Mouse (Mus musculus) left cerebral cortex, adult 2 months (tissue): ENCODE data around the gene Tnfsfm13. TPM values are rescaled to one million over a fixed set of nuclear protein-coding genes. Genes with fewer than 3 reads are reported as not detected.

Experiments used
- DNase-seq, 2 experiments: peaks; one replicate each; pipeline ENCODE4 v3.0.0; 2021 to 2022; ENCODE audit warnings: low spot score in 2 of 2, mixed read lengths in 1 of 2; ENCODE audit errors: extremely low spot score in 1 of 2
- H3K27ac ChIP-seq: fragments of 200-600 bp; 2 replicates; pipeline ENCODE4 v1.8.1; 2022
- H3K4me3 ChIP-seq: fragments of 200-600 bp; 2 replicates; pipeline ENCODE4 v1.8.1; 2022
- CTCF ChIP-seq: fragments of 200-600 bp; IDR thresholded peaks from 2 replicates; pipeline ENCODE4 v1.8.1; 2022; ENCODE audit warnings: antibody characterized with exemption, mild to moderate bottlenecking, moderate library complexity
- intact Hi-C: fragments of 180-260 bp; cut with DNase I; formaldehyde crosslinking; loops from one replicate; pipeline ENCODE4 v1.15.1; 2025
- total RNA-seq, 2 experiments: library from RNA; stranded (reverse); gene quantifications; 2 replicates each; pipeline ENCODE4 v1.2.3; 2021

Tnfsfm13 gene
- total RNA-seq, 2 experiments from 2014 or later: 1.4 to 1.9 TPM

- DNase-seq: peak; percentile 88 to 90
- peak overlapping the region; percentile 96 for H3K27ac ChIP-seq
- no peak for TF ChIP-seq CTCF
- H3K4me3 ChIP-seq: peak overlapping the region; percentile 75
- intact Hi-C loops: loop anchor here (1.0 kb wide), 1 partner anchor 87 kb away; the partner anchor contains the start of gene Polr2a
These were observed 24.8 kb downstream of the Tnfsfm13 start for GRCm38 (mm10) chr11:69670786-69671725.

GRCm38 (mm10) chr11:69666665-69667005 is 29.3 kb downstream of the Tnfsfm13 start:
- Histone ChIP-seq H3K4me3 (no peak overlapping the region), H3K27ac (no peak overlapping the region)
- intact Hi-C loops: loop anchor here (10.0 kb wide), 1 partner anchor 252 kb away; the partner anchor contains the start of gene Kdm6b
- TF ChIP-seq CTCF: no peak
- DNase-seq: no peak

- Histone ChIP-seq H3K27ac (peak within 1 kb of the TSS; percentile 55), H3K4me3 (no peak within 1 kb of the TSS)
- peak; percentile 69 to 73 for DNase-seq
- no peak for TF ChIP-seq CTCF
- intact Hi-C loops: loop anchor here (10.0 kb wide), 1 partner anchor 251 kb away; the partner anchor contains the start of gene Kdm6b
These were observed 29.8 kb downstream of the Tnfsfm13 start, which contains the start of gene Cd68 for GRCm38 (mm10) chr11:69665961-69666664. Gene Cd68, minus strand, starts transcription at chr11:69666153.

- DNase-seq: no peak
- peak overlapping the region; percentile 55 for H3K27ac ChIP-seq
- H3K4me3 ChIP-seq: no peak overlapping the region
- no peak for TF ChIP-seq CTCF
- intact Hi-C loops: loop anchor here (10.0 kb wide), 1 partner anchor 251 kb away; the partner anchor contains the start of gene Kdm6b
These were observed 30.4 kb downstream of the Tnfsfm13 start for GRCm38 (mm10) chr11:69665457-69665960.

GRCm38 (mm10) chr11:69664841-69665240 is 31.1 kb downstream of the Tnfsfm13 start:
- no peak overlapping the region for H3K27ac ChIP-seq
- no peak for DNase-seq
- H3K4me3 ChIP-seq: no peak overlapping the region
- intact Hi-C loops: loop anchor here (10.0 kb wide), 1 partner anchor 250 kb away; the partner anchor contains the start of gene Kdm6b
- no peak for TF ChIP-seq CTCF

GRCm38 (mm10) chr11:69663795-69664194 is 32.1 kb downstream of the Tnfsfm13 start:
- H3K4me3 ChIP-seq: no peak overlapping the region
- TF ChIP-seq CTCF: no peak
- DNase-seq: no peak
- H3K27ac ChIP-seq: no peak overlapping the region
- intact Hi-C loops: loop anchor here (10.0 kb wide), 1 partner anchor 249 kb away; the partner anchor contains the start of gene Kdm6b

GRCm38 (mm10) chr11:69662967-69663671 is 32.8 kb downstream of the Tnfsfm13 start:
- no peak for DNase-seq
- H3K27ac ChIP-seq: peak overlapping the region; percentile 96
- intact Hi-C loops: loop anchor here (1.0 to 10.0 kb wide), 2 partner anchors 31 to 248 kb away; partner anchors contain the start of genes Fxr2 and Kdm6b
- peak overlapping the region; percentile 69 for H3K4me3 ChIP-seq
- no peak for TF ChIP-seq CTCF

- DNase-seq: peak; percentile 92 to 94
- H3K27ac ChIP-seq: peak within 1 kb of the TSS; percentile 96
- TF ChIP-seq CTCF: peak; percentile 43
- H3K4me3 ChIP-seq: peak within 1 kb of the TSS; percentile 69
- intact Hi-C loops: loop anchor here (1.0 to 10.0 kb wide), 2 partner anchors 30 to 248 kb away; partner anchors contain the start of genes Fxr2 and Kdm6b
These were observed 33.5 kb downstream of the Tnfsfm13 start, which contains the start of gene Mpdu1 for GRCm38 (mm10) chr11:69662213-69662966. Gene Mpdu1, minus strand, starts transcription at chr11:69662642.

- Histone ChIP-seq H3K27ac (peak overlapping the region; percentile 96), H3K4me3 (peak overlapping the region; percentile 69)
- no peak; the same call in 1 of the 2 replicates for TF ChIP-seq CTCF
- intact Hi-C loops: loop anchor here (10.0 kb wide), 1 partner anchor 247 kb away; the partner anchor contains the start of gene Kdm6b
- DNase-seq: no peak
These were observed 34.5 kb downstream of the Tnfsfm13 start for GRCm38 (mm10) chr11:69661221-69661881.
